Mouse (Mus musculus) G1E (cell line): Measurements from ENCODE around the gene Dvl1.

Experiments
- GATA1 ChIP-seq: IDR thresholded peaks from 2 replicates; pipeline ENCODE4 v1.6.1; 2012; ENCODE audit warnings: borderline replicate concordance, low read length, inconsistent platforms, mixed read lengths
- TAL1 ChIP-seq: conservative IDR thresholded peaks from 2 replicates; pipeline ENCODE4 v1.6.1; 2012; ENCODE audit warnings: low read depth, low read length, inconsistent platforms, mixed read lengths

DNA sequence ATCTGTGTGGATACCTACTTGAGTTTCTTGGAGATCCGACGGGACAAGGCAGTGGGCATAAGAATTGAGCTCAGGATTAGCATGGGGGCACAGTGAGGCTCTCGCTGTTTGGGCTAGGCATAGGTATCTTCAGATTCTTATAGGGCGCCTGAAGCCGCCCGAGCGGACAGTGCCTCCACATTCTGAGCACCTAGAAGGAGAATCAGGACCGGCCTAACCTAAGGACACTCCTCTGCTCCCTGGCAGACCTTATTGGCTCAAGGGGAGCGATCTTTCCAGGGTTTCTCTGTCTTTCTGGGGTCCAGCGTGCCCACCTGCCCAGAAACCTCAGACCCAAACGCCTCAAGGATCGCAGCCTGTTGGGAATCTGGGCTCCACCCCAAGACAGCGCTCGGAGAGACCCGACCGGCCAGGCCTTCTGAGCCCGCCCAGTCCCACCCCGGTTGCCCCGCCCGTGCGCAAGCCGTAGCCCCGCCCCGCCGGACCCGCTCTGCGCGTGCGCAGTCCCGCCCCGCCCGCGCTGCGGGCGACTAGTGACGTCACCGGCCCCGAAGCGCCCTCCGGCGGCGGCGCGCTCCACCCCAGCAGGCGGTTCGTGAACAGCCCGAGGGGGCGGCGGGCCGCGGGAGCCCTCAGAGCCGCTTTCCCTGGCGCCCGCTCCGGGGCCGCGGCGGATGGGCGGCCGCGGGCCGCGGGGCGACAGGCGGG, at the start of gene Dvl1:
- TF ChIP-seq TAL1 = no peak
- TF ChIP-seq GATA1 = no peak
